Mouse (Mus musculus): Measurements from ENCODE around the gene Sptbn1. TPM values are rescaled to one million over a fixed set of nuclear protein-coding genes. Genes with fewer than 3 reads are reported as not detected.

The Sptbn1 gene
- polyA plus RNA-seq (2014; fragmentation: Nextera tagmentation; extraction: Ambion mirVana): 129 and 131 TPM in 2 replicates

DNA sequence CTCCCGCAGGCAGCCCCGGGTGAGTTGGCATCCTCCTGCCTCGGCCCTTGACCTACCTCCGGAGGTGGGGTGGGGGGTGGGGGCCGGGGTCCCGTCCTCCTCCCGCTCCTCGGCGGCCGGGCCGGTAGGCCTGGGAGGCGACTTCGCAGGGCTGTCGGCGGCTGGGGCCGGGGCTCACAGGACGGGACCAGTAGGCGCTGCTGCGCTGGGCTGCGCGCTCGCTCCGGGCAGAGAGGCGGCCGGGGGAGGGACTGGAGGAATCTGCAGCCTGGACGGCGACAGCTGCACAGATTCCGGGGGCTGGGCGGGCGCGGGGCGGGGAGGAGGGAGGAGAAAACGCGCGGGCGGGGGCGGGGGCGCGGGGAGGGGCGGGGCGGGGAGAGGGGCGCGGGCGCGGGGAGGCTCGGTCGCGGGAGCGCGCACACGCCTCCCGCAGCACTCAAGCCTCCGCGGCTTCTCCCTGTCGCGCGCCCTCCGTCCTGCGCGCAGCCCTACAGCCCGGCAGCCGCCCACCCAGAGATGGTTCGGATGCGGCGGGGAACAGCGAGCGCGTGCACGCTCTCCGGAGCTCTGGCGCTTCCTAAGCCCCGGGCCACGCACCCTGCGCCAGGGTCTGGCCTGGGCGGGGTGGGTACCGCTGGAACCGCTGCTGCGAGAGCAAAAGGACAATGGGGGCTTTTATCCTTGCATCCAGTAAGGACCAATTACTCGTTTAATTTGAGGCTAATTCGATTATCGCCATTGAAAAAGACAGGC, at the start of gene Sptbn1:
Gene Sptbn1 (minus strand): TSS at position 284 of the 756 bp plus-strand sequence.
- ATAC-seq (replicated peaks; ENCODE audit: low FRiP score, low TSS enrichment, low read depth): peak; percentile 93
- Histone ChIP-seq H3K9ac (ENCODE audit: low read length) (peak within 1 kb of the TSS; percentile 92), H3K27ac (ENCODE audit: low read depth) (peak within 1 kb of the TSS; percentile 94), H3K27me3 (replicated peaks; ENCODE audit: control insufficient read depth, insufficient read depth, low read length) (no peaks in the 10 kb centered on the region), H3K4me3 (ENCODE audit: low read depth, low read length) (peak within 1 kb of the TSS; percentile 98), H3K36me3 (ENCODE audit: control insufficient read depth, insufficient read depth, low read length) (no peaks in the 10 kb centered on the region), H3K9me3 (ENCODE audit: control insufficient read depth, low read length) (no peaks in the 10 kb centered on the region), H3K4me1 (replicated peaks; ENCODE audit: control insufficient read depth, insufficient read depth, low read length) (peaks cover 7% of the 10 kb centered on the region), H3K4me2 (ENCODE audit: low read length) (peak within 1 kb of the TSS; percentile 71)
- peak; percentile 89 for DNase-seq (ENCODE audit: low spot score)
- WGBS: 1% methylated on average over 61 of the region's 81 CpGs

DNA sequence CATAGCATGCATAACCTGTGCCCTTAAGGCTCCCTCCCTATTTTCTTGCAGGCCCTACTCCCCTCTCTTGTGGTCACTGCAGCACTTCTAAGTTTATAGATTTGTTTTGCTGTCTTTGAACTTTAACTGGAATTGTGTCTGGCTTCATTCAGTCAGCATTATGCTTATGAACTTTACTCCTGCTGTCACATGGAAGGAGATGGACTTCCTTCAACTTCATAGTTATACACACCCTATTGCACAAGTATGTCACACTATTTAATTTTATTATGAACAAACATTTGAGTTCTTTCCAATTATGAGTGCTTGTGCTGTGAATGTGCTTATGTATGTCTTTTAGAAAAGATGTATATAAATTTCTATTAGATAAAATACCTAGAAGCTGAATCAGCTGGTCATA, 26.3 kb upstream of the Sptbn1 start:
- H3K27ac ChIP-seq (ENCODE audit: low read depth): no peak overlapping the region
- H3K27me3 ChIP-seq (replicated peaks; ENCODE audit: control insufficient read depth, insufficient read depth, low read length): no peaks in the 10 kb centered on the region
- H3K9me3 ChIP-seq (ENCODE audit: control insufficient read depth, low read length): no peaks in the 10 kb centered on the region
- H3K4me3 ChIP-seq (ENCODE audit: low read depth, low read length): no peak overlapping the region
- no peaks in the 10 kb centered on the region; the same call in 1 of the 2 replicates for H3K4me1 ChIP-seq (replicated peaks; ENCODE audit: control insufficient read depth, insufficient read depth, low read length)
- no peaks in the 10 kb centered on the region for H3K36me3 ChIP-seq (ENCODE audit: control insufficient read depth, insufficient read depth, low read length)
- no peak overlapping the region for H3K4me2 ChIP-seq (ENCODE audit: low read length)
- H3K9ac ChIP-seq (ENCODE audit: low read length): no peak overlapping the region
- no peak for ATAC-seq (replicated peaks; ENCODE audit: low FRiP score, low TSS enrichment, low read depth)
- DNase-seq (ENCODE audit: low spot score): no peak

DNA sequence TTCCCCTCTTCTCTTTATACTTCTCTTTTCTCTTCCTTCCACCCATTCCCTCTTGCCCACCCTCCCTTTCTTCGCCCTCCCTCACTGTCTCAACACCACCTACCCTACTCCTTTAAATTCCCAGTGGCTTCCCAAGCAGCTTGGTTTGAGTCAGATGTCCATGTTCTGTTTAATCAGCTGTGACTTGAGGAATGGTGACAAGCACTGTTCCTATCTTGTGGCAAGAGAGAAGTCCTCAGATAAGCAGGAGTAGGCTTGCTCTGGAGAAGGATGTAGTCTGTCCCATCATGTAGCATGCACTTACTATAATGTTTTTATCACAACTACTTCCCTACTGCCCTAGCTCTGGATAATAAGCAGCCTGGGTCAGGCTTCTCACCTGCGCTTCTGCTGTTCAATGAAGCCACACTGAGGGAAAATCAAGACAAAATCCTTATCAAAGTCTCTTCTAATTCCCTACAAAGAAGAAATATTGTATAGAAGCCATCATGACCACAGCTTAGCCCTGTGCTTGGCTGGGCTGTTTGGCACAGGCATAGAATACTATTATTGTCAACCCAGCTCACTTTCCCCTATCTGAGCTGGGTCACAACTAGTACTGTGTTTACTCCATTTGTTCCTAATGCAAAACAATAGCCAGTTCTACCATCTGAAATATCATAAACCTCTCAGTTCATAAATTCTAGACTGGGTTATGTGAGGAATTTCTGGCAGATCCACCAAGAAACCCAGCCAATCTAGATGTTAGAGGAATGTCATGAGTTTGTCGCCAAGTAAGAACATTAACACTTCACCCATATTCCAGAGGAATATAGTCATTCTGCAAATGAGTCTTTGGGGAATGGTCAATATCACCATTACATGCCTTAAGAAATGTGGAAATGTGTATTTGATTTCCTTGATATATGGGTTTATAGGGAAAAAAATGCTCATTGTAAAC, 24.5 kb upstream of the Sptbn1 start:
- ATAC-seq (replicated peaks; ENCODE audit: low FRiP score, low TSS enrichment, low read depth) (no peak), DNase-seq (ENCODE audit: low spot score) (no peak)
- H3K36me3 ChIP-seq (ENCODE audit: control insufficient read depth, insufficient read depth, low read length): no peaks in the 10 kb centered on the region
- no peaks in the 10 kb centered on the region for H3K9me3 ChIP-seq (ENCODE audit: control insufficient read depth, low read length)
- no peak overlapping the region for H3K4me2 ChIP-seq (ENCODE audit: low read length)
- H3K9ac ChIP-seq (ENCODE audit: low read length): no peak overlapping the region
- no peak overlapping the region for H3K27ac ChIP-seq (ENCODE audit: low read depth)
- no peaks in the 10 kb centered on the region; the same call in 1 of the 2 replicates for H3K4me1 ChIP-seq (replicated peaks; ENCODE audit: control insufficient read depth, insufficient read depth, low read length)
- no peaks in the 10 kb centered on the region for H3K27me3 ChIP-seq (replicated peaks; ENCODE audit: control insufficient read depth, insufficient read depth, low read length)
- WGBS: 82% methylated on average over 3 of the region's 3 CpGs
- no peak overlapping the region for H3K4me3 ChIP-seq (ENCODE audit: low read depth, low read length)

DNA sequence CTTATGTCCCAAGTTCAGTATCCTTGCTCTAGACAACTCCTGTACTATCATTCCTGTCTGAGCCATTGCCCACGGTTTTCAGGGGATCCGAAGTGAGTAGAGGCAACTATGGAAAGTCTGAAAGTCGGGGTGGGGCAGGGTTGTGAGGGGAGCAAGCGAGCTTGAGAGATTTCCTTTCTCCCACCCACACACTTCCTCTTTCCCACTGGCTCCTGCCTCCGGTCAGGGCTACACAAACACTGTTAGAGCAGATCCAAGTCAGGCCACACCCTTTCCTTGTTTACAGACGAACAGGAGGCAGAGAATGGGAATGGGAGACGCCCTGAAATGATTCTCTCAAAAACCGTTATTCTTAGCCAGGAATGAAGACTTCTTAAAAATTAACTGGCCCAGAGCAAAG, 23.2 kb upstream of the Sptbn1 start:
- Histone ChIP-seq H3K4me1 (replicated peaks; ENCODE audit: control insufficient read depth, insufficient read depth, low read length) (no peaks in the 10 kb centered on the region; the same call in 1 of the 2 replicates), H3K4me2 (ENCODE audit: low read length) (no peak overlapping the region), H3K27me3 (replicated peaks; ENCODE audit: control insufficient read depth, insufficient read depth, low read length) (no peaks in the 10 kb centered on the region), H3K9ac (ENCODE audit: low read length) (no peak overlapping the region), H3K36me3 (ENCODE audit: control insufficient read depth, insufficient read depth, low read length) (no peaks in the 10 kb centered on the region), H3K4me3 (ENCODE audit: low read depth, low read length) (no peak overlapping the region), H3K9me3 (ENCODE audit: control insufficient read depth, low read length) (no peaks in the 10 kb centered on the region), H3K27ac (ENCODE audit: low read depth) (no peak overlapping the region)
- no peak for ATAC-seq (replicated peaks; ENCODE audit: low FRiP score, low TSS enrichment, low read depth)
- DNase-seq (ENCODE audit: low spot score): no peak
- WGBS: 32% methylated on average over 8 of the region's 8 CpGs

DNA sequence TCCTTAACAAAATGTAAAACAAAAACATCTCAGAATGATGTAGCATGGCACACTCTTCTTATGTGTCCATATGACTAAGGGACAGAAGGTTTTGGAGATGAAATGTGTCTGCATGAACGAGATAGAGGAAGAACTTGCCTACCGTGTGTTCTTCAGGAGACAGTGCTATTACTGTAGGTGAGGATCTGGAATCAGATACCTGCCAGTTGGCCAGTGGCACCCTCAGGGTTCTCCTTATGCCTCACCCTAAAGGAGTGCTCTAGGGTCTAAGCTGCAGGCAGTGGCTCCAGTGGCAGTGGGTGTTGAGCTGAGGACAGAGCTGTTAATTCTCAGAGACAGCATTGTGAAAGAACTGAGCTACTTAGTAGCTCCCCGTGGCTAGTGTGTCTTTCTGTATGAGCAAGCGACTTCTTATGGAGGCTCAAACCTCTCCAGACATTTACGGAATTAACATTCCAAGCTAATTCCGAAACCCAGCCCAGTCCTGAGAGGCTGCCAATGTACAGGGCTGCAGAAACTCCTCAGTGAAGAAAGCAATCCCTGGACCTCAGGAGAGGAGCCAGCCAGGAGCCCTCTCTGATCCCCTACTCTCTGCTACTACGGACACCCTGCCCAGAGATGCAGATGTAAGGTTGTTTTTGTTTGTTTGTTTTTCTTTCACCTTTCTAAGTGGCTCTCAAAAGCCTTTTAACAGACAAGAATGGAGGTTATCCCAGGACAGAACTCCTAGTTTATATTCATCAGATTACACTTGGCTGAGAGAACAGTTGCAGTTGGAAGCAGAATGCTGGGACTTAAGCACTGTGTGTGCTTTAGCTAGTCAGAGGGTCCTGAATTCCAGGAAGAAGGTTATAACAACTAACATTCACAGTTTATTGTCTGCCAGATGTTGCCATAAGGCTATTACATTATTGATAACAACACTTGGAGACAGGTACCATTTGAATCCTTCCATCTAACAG, 21.8 kb upstream of the Sptbn1 start:
- H3K36me3 ChIP-seq (ENCODE audit: control insufficient read depth, insufficient read depth, low read length): no peaks in the 10 kb centered on the region
- no peak for DNase-seq (ENCODE audit: low spot score)
- H3K4me1 ChIP-seq (replicated peaks; ENCODE audit: control insufficient read depth, insufficient read depth, low read length): no peaks in the 10 kb centered on the region; the same call in 1 of the 2 replicates
- no peak overlapping the region for H3K4me2 ChIP-seq (ENCODE audit: low read length)
- H3K9me3 ChIP-seq (ENCODE audit: control insufficient read depth, low read length): no peaks in the 10 kb centered on the region
- H3K27ac ChIP-seq (ENCODE audit: low read depth): no peak overlapping the region
- no peak for ATAC-seq (replicated peaks; ENCODE audit: low FRiP score, low TSS enrichment, low read depth)
- WGBS: 56% methylated on average over 7 of the region's 7 CpGs
- no peak overlapping the region for H3K4me3 ChIP-seq (ENCODE audit: low read depth, low read length)
- no peak overlapping the region for H3K9ac ChIP-seq (ENCODE audit: low read length)
- H3K27me3 ChIP-seq (replicated peaks; ENCODE audit: control insufficient read depth, insufficient read depth, low read length): no peaks in the 10 kb centered on the region

DNA sequence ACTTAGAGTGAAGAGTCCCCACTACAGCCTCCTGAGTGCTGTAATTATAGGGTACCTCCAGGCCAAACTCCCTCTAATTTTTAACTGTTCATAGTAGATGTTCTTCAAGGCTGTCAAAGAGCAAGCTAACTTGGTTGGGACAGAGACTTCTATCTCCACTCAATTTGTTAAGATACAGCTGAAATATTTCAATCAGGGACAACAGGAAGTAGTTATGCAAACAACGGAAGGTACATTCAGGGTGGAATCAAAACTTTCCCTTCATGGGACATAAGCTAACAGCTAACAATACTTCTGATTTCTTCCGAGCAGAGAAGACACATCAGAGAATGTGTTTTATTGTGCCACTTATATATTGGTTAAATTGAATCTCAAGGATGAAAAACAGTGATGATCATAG, 20.1 kb upstream of the Sptbn1 start:
- H3K9ac ChIP-seq (ENCODE audit: low read length): no peak overlapping the region
- no peaks in the 10 kb centered on the region for H3K36me3 ChIP-seq (ENCODE audit: control insufficient read depth, insufficient read depth, low read length)
- WGBS: 65% methylated on average over 2 of the region's 2 CpGs
- H3K27me3 ChIP-seq (replicated peaks; ENCODE audit: control insufficient read depth, insufficient read depth, low read length): no peaks in the 10 kb centered on the region
- DNase-seq (ENCODE audit: low spot score): no peak
- H3K4me1 ChIP-seq (replicated peaks; ENCODE audit: control insufficient read depth, insufficient read depth, low read length): no peaks in the 10 kb centered on the region; the same call in 1 of the 2 replicates
- H3K9me3 ChIP-seq (ENCODE audit: control insufficient read depth, low read length): no peaks in the 10 kb centered on the region
- no peak for ATAC-seq (replicated peaks; ENCODE audit: low FRiP score, low TSS enrichment, low read depth)
- no peak overlapping the region for H3K4me3 ChIP-seq (ENCODE audit: low read depth, low read length)
- no peak overlapping the region for H3K4me2 ChIP-seq (ENCODE audit: low read length)
- H3K27ac ChIP-seq (ENCODE audit: low read depth): no peak overlapping the region

DNA sequence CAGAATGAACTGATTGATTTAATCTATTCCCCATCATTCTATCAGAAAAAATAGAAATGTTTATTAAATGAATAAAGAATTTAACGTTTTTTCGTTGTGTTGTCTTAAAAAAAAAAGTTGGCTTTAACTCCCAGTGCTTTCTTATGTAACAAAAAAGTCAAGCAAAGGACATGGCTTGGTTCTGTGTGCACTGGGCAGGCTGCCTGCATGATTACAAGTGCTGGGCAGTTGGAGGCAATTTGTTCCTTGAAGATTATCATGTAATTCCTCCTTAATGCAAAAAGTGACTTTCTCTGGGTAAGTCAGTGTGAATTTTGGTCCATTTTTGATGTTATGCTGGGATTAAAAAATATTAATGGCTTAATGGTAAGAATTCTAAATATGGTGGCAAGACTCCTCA, 15.7 kb upstream of the Sptbn1 start:
- H3K9ac ChIP-seq (ENCODE audit: low read length): no peak overlapping the region
- ATAC-seq (replicated peaks; ENCODE audit: low FRiP score, low TSS enrichment, low read depth): no peak
- H3K9me3 ChIP-seq (ENCODE audit: control insufficient read depth, low read length): no peaks in the 10 kb centered on the region
- no peaks in the 10 kb centered on the region for H3K27me3 ChIP-seq (replicated peaks; ENCODE audit: control insufficient read depth, insufficient read depth, low read length)
- no peaks in the 10 kb centered on the region for H3K4me1 ChIP-seq (replicated peaks; ENCODE audit: control insufficient read depth, insufficient read depth, low read length)
- DNase-seq (ENCODE audit: low spot score): no peak
- no peak overlapping the region for H3K27ac ChIP-seq (ENCODE audit: low read depth)
- H3K4me2 ChIP-seq (ENCODE audit: low read length): no peak overlapping the region
- H3K36me3 ChIP-seq (ENCODE audit: control insufficient read depth, insufficient read depth, low read length): no peaks in the 10 kb centered on the region
- no peak overlapping the region for H3K4me3 ChIP-seq (ENCODE audit: low read depth, low read length)
- WGBS: 62% methylated on average over 2 of the region's 2 CpGs

DNA sequence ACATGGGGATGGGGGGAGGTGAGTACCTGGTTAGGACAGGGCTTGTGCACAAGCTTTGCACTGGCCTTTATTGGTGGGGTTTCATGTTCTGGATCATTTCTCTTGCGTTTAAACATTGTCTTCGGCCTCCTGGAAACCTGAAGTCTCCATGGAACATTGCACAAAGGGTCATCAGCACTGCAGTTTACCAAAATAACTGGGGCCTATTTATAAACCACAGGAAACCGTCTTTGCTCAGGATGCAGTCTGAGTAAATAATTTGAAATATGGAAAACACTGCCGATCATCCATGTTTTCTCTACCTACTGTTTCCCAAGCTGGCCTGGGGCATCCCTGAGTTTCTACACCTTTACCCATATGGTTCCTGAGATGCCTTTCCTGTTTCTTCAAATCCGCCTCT, 13.1 kb upstream of the Sptbn1 start:
- 78% methylated on average over 5 of the region's 5 CpGs for WGBS
- H3K27ac ChIP-seq (ENCODE audit: low read depth): no peak overlapping the region
- H3K27me3 ChIP-seq (replicated peaks; ENCODE audit: control insufficient read depth, insufficient read depth, low read length): no peaks in the 10 kb centered on the region
- H3K4me2 ChIP-seq (ENCODE audit: low read length): no peak overlapping the region
- H3K9ac ChIP-seq (ENCODE audit: low read length): no peak overlapping the region
- DNase-seq (ENCODE audit: low spot score): no peak
- no peaks in the 10 kb centered on the region for H3K36me3 ChIP-seq (ENCODE audit: control insufficient read depth, insufficient read depth, low read length)
- no peak overlapping the region for H3K4me3 ChIP-seq (ENCODE audit: low read depth, low read length)
- ATAC-seq (replicated peaks; ENCODE audit: low FRiP score, low TSS enrichment, low read depth): no peak
- no peaks in the 10 kb centered on the region for H3K4me1 ChIP-seq (replicated peaks; ENCODE audit: control insufficient read depth, insufficient read depth, low read length)
- H3K9me3 ChIP-seq (ENCODE audit: control insufficient read depth, low read length): no peaks in the 10 kb centered on the region

All from intestine, embryonic 14.5 days (tissue).